9 mouse cellular contexts compared by ENCODE assay signal in the genomic region with DNA sequence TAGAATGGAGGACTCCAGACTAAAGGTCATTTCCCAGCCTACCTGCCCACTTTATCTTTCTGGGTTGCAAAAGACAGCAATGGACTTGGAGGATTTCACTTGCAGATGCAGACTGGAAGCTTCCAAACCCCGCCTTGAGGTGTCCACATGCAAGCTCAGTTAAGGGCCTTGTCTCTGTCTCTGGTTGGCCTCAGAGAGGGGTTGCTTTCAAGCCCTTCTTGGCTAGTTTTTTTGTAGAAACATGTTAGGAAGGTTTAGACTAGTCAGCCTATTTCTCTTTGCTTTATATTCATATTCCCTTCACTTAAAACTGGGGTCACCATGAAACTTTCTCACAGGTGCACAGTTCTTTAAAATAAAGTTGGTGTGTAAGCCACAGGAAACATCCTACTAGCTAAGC. TPM values are rescaled to one million over a fixed set of nuclear protein-coding genes. Genes with fewer than 3 reads are reported as not detected.
DNase-seq lines count a peak whose midpoint lies in the region; TF ChIP-seq lines count a peak whose summit lies in the region.
"Had no signal": no experiment of that assay in that cellular context is flagged by ENCODE, and none has a peak within 500 bp of the region (broad histone marks: within the 10 kb centered on the region; RNA-seq: fewer than 3 reads in every experiment).

A gene (minus strand): TSS at position 101 of the 400 bp plus-strand sequence.

- no peaks in the 10 kb centered on the region for H3K9me3 ChIP-seq in forebrain, embryonic 10.5 days
- H3K9me3 ChIP-seq in limb, embryonic 10.5 days (replicated peaks): no peaks in the 10 kb centered on the region

- TF ChIP-seq CTCF in left cerebral cortex, adult 2 months (IDR thresholded peaks at IDR 0.05): no peak
- no peak for TF ChIP-seq CTCF in olfactory bulb, adult 2 months (IDR thresholded peaks at IDR 0.05; ENCODE audit: insufficient read depth, low read depth, low read length)

- H3K4me3 ChIP-seq in left cerebral cortex, adult 2 months: 0 out of 2 replicates have a peak within 1 kb of the TSS, but pooled peaks have one; percentile 7
- H3K4me3 ChIP-seq in forebrain, embryonic 10.5 days: peak within 1 kb of the TSS; percentile 63
- H3K4me3 ChIP-seq in limb, embryonic 10.5 days: peak within 1 kb of the TSS; percentile 60
- peak within 1 kb of the TSS; percentile 12; the same call in 1 of the 2 replicates for H3K4me3 ChIP-seq in olfactory bulb, adult 2 months (ENCODE audit: insufficient read depth, low read depth, low read length)

- no peak within 1 kb of the TSS for H3K27ac ChIP-seq in left cerebral cortex, adult 2 months
- peak within 1 kb of the TSS; percentile 74 for H3K27ac ChIP-seq in forebrain, embryonic 10.5 days
- H3K27ac ChIP-seq in limb, embryonic 10.5 days: peak within 1 kb of the TSS; percentile 77
- H3K27ac ChIP-seq in olfactory bulb, adult 2 months (ENCODE audit: insufficient read depth, low read depth, low read length): no peak within 1 kb of the TSS

- intact Hi-C loops in left cerebral cortex, adult 2 months (cut with DNase I): no loop called here
- intact Hi-C loops in left cerebral cortex, postnatal 36 days (cut with DNase I): no loop called here

- 43% methylated on average over 1 of the region's 1 CpGs for WGBS in forebrain, embryonic 10.5 days
- 37% methylated on average over 1 of the region's 1 CpGs for WGBS in limb, embryonic 10.5 days
- WGBS in olfactory bulb, adult 2 months: 83% methylated on average over 1 of the region's 1 CpGs

- peaks cover 29% of the 10 kb centered on the region for H3K27me3 ChIP-seq in forebrain, embryonic 10.5 days (ENCODE audit: poor library complexity, severe bottlenecking)
- peaks cover 15% of the 10 kb centered on the region for H3K27me3 ChIP-seq in limb, embryonic 10.5 days (ENCODE audit: low read depth, poor library complexity, severe bottlenecking)

- peaks cover 7% of the 10 kb centered on the region; the same call in 1 of the 2 replicates for H3K4me1 ChIP-seq in forebrain, embryonic 10.5 days
- H3K4me1 ChIP-seq in limb, embryonic 10.5 days: peaks cover 6% of the 10 kb centered on the region; the same call in 1 of the 2 replicates
- H3K4me1 ChIP-seq in olfactory bulb, adult 2 months (ENCODE audit: control insufficient read depth, insufficient read depth, low read length): peaks cover 8% of the 10 kb centered on the region

- H3K36me3 ChIP-seq in forebrain, embryonic 10.5 days (replicated peaks): no peaks in the 10 kb centered on the region
- no peaks in the 10 kb centered on the region for H3K36me3 ChIP-seq in limb, embryonic 10.5 days

- TF ChIP-seq POLR2A in olfactory bulb, adult 2 months (IDR thresholded peaks at IDR 0.05; ENCODE audit: insufficient read depth, low read depth, low read length): no peak

- no peak for DNase-seq in left cerebral cortex, adult 2 months (ENCODE audit: extremely low spot score in 1 of 2, low spot score in 2 of 2)
- DNase-seq in left cerebral cortex, postnatal 36 days (ENCODE audit: low spot score in 2 of 2): no peak
- no peak for DNase-seq in forebrain, embryonic 10.5 days (ENCODE audit: extremely low spot score, low spot score)
- no peak for DNase-seq in limb, embryonic 10.5 days (ENCODE audit: low spot score)
- DNase-seq in retina, embryonic 14.5 days (ENCODE audit: low spot score): no peak
- DNase-seq in urinary bladder, adult 2 months (ENCODE audit: low spot score): no peak
- DNase-seq in left cerebral cortex, adult 9 months (ENCODE audit: low spot score in 2 of 2): no peak

RNA-seq across cellular contexts. Expression of the gene that starts here (rescaled TPM):
- total RNA-seq in left cerebral cortex, adult 2 months (2021): 1 to 10 TPM; 1.4 to 2.5 TPM
- total RNA-seq in left cerebral cortex, postnatal 36 days (2021): 1 to 10 TPM; 1.0 to 2.7 TPM
- 0.51 and 0.82 TPM in 2 replicates for polyA plus RNA-seq in forebrain, embryonic 10.5 days (2016; fragmentation: Nextera tagmentation; extraction: Ambion mirVana)
- 0.14 and 0.34 TPM in 2 replicates for polyA plus RNA-seq in limb, embryonic 10.5 days (2016; fragmentation: Nextera tagmentation; extraction: Ambion mirVana)
- polyA plus RNA-seq in olfactory bulb, adult 2 months (2012; ENCODE audit: insufficient read depth, insufficient read length, low replicate concordance, missing spikeins): not detected in 2 replicates
- polyA plus RNA-seq in urinary bladder, adult 2 months (2012; rRNA removed): 0.15 and 0.19 TPM in 2 replicates
- total RNA-seq: MEL had no signal

Comparison
In these comparisons a context has a peak if more than half of its experiments do, and no peak if none do; other contexts are left out.
1. H3K27ac ChIP-seq: peak in forebrain, embryonic 10.5 days (single experiment) and limb, embryonic 10.5 days (single experiment); none in left cerebral cortex, adult 2 months (single experiment) and olfactory bulb, adult 2 months (single experiment).
2. H3K4me3 ChIP-seq: peak in every context shown above with its lines; median percentile 63 in forebrain, embryonic 10.5 days; 60 in limb, embryonic 10.5 days; 12 in olfactory bulb, adult 2 months; 7 in left cerebral cortex, adult 2 months.